Mouse (Mus musculus) heart, postnatal 0 days (tissue): ENCODE results near the gene Rab31. TPM values are rescaled to one million over a fixed set of nuclear protein-coding genes. Genes with fewer than 3 reads are reported as not detected.

Experiments used
- ATAC-seq: fragments of 200-750 bp; cut with Nextera tagmentation; 2 replicates; pipeline ENCODE4 v1.8.0; 2017; ENCODE audit warnings: low read depth, moderate number of reproducible peaks, moderate library complexity; ENCODE audit not compliant: insufficient read depth
- DNase-seq: peaks from one replicate; pipeline ENCODE4 v3.0.0-alpha.2; 2016; ENCODE audit warnings: low spot score
- H3K27ac ChIP-seq: fragments of 300-500 bp; sonication (generic); 2 replicates; pipeline ENCODE4 v1.5.1; 2014; ENCODE audit warnings: low read depth, mild to moderate bottlenecking
- H3K27me3 ChIP-seq: fragments of 300-500 bp; sonication (generic); 2 replicates; pipeline ENCODE4 v1.6.1; 2014; ENCODE audit warnings: low read length, mixed read lengths; ENCODE audit not compliant: control insufficient read depth, insufficient read depth
- H3K36me3 ChIP-seq: fragments of 300-500 bp; sonication (generic); replicated peaks from 2 replicates; pipeline ENCODE4 v1.6.1; 2014; ENCODE audit warnings: low read length, mixed read lengths; ENCODE audit not compliant: control insufficient read depth, insufficient read depth
- H3K4me1 ChIP-seq: fragments of 300-500 bp; sonication (generic); 2 replicates; pipeline ENCODE4 v1.6.1; 2014; ENCODE audit warnings: antibody characterized with exemption; ENCODE audit not compliant: control insufficient read depth, insufficient read depth
- H3K4me2 ChIP-seq: fragments of 300-500 bp; sonication (generic); 2 replicates; pipeline ENCODE4 v1.6.1; 2014; ENCODE audit warnings: low read depth, mild to moderate bottlenecking, low read length, moderate library complexity
- H3K4me3 ChIP-seq: fragments of 300-500 bp; sonication (generic); 2 replicates; pipeline ENCODE4 v1.5.1; 2014; ENCODE audit warnings: low read depth, low read length
- H3K9ac ChIP-seq: fragments of 300-500 bp; sonication (generic); replicated peaks from 2 replicates; pipeline ENCODE4 v1.6.1; 2014; ENCODE audit warnings: low read depth, low read length, mixed read lengths
- H3K9me3 ChIP-seq: fragments of 300-500 bp; sonication (generic); replicated peaks from 2 replicates; pipeline ENCODE4 v1.6.1; 2016; ENCODE audit warnings: low read length; ENCODE audit not compliant: control insufficient read depth
- CTCF ChIP-seq: IDR thresholded peaks from 2 replicates; pipeline ENCODE4 v1.5.1; 2016; ENCODE audit warnings: antibody characterized with exemption, control low read depth, low read depth
- EP300 ChIP-seq: IDR thresholded peaks from 2 replicates; pipeline ENCODE4 v1.6.1; 2016; ENCODE audit warnings: antibody characterized with exemption, low read depth
- WGBS: fragments of 180-500 bp; shearing (Covaris S2); extraction: QIAGEN DNeasy Blood & Tissue Kit; methylation state at CpG from one replicate; pipeline ENCODE4 v1.1.7; 2014; 5-methylcytosine and 5-hydroxymethylcytosine counted together
- polyA plus RNA-seq: library from polyadenylated mRNA; unstranded; fragments of >200 nt; fragmentation: Nextera tagmentation; extraction: Ambion mirVana; gene quantifications from 2 replicates; pipeline ENCODE4 v1.2.1, GENCODE M21; 2015
- total RNA-seq: library from RNA; depleted of rRNA; stranded (reverse); fragments of >200 nt; gene quantifications from 2 replicates; pipeline ENCODE4 v1.2.3, GENCODE M21; 2014; ENCODE audit warnings: low replicate concordance

The Rab31 gene
- total and polyA plus RNA-seq, 2 experiments from 2014 or later = 22.5 to 44.1 TPM

GRCm38 (mm10) chr17:65805966-65806365 lies 33.4 kb upstream of the Rab31 start:
- no peak for TF ChIP-seq EP300
- TF ChIP-seq CTCF = no peak
- H3K9me3 ChIP-seq = no peaks in the 10 kb centered on the region
- H3K4me1 ChIP-seq = no peaks in the 10 kb centered on the region
- no peaks in the 10 kb centered on the region for H3K27me3 ChIP-seq
- no peak overlapping the region for H3K4me3 ChIP-seq
- no peak overlapping the region for H3K9ac ChIP-seq
- DNase-seq (no peak), ATAC-seq (no peak)
- no peak overlapping the region for H3K4me2 ChIP-seq
- 66% methylated on average over 4 of the region's 4 CpGs for WGBS
- no peak overlapping the region for H3K27ac ChIP-seq
- peaks cover 25% of the 10 kb centered on the region for H3K36me3 ChIP-seq

GRCm38 (mm10) chr17:65802026-65802425 lies 29.5 kb upstream of the Rab31 start:
- no peak for TF ChIP-seq CTCF
- H3K36me3 ChIP-seq = peaks cover 13% of the 10 kb centered on the region
- no peak overlapping the region for H3K27ac ChIP-seq
- H3K27me3 ChIP-seq = no peaks in the 10 kb centered on the region
- H3K4me2 ChIP-seq = no peak overlapping the region
- H3K4me1 ChIP-seq = peaks cover 7% of the 10 kb centered on the region; the same call in 1 of the 2 replicates
- ATAC-seq (no peak; the same call in 1 of the 2 replicates), DNase-seq (no peak)
- H3K9ac ChIP-seq = no peak overlapping the region
- no peaks in the 10 kb centered on the region for H3K9me3 ChIP-seq
- WGBS = 67% methylated on average over 4 of the region's 4 CpGs
- H3K4me3 ChIP-seq = no peak overlapping the region

GRCm38 (mm10) chr17:65800451-65800850 lies 27.9 kb upstream of the Rab31 start:
- Histone ChIP-seq H3K27ac (no peak overlapping the region), H3K27me3 (no peaks in the 10 kb centered on the region), H3K9me3 (no peaks in the 10 kb centered on the region), H3K36me3 (peaks cover 16% of the 10 kb centered on the region; the same call in 1 of the 2 replicates), H3K9ac (no peak overlapping the region), H3K4me2 (no peak overlapping the region), H3K4me3 (no peak overlapping the region), H3K4me1 (peaks cover 7% of the 10 kb centered on the region; the same call in 1 of the 2 replicates)
- WGBS = 89% methylated on average over 6 of the region's 6 CpGs
- DNase-seq = no peak
- no peak for ATAC-seq
- no peak for TF ChIP-seq EP300
- TF ChIP-seq CTCF = no peak

GRCm38 (mm10) chr17:65799353-65799752 lies 26.8 kb upstream of the Rab31 start:
- no peak overlapping the region for H3K4me3 ChIP-seq
- H3K4me2 ChIP-seq = no peak overlapping the region
- no peaks in the 10 kb centered on the region for H3K27me3 ChIP-seq
- ATAC-seq = no peak
- H3K27ac ChIP-seq = no peak overlapping the region
- 20% methylated on average over 1 of the region's 1 CpGs for WGBS
- no peak overlapping the region for H3K9ac ChIP-seq
- no peak for DNase-seq
- peaks cover 22% of the 10 kb centered on the region; the same call in 1 of the 2 replicates for H3K36me3 ChIP-seq
- H3K4me1 ChIP-seq = peaks cover 7% of the 10 kb centered on the region; the same call in 1 of the 2 replicates
- TF ChIP-seq EP300 (no peak), CTCF (no peak)
- H3K9me3 ChIP-seq = no peaks in the 10 kb centered on the region

- ATAC-seq = no peak
- Histone ChIP-seq H3K4me2 (no peak overlapping the region), H3K4me3 (no peak overlapping the region), H3K4me1 (peaks cover 7% of the 10 kb centered on the region; the same call in 1 of the 2 replicates), H3K27me3 (no peaks in the 10 kb centered on the region), H3K36me3 (peaks cover 19% of the 10 kb centered on the region; the same call in 1 of the 2 replicates), H3K9me3 (no peaks in the 10 kb centered on the region), H3K9ac (no peak overlapping the region), H3K27ac (no peak overlapping the region)
- TF ChIP-seq EP300 = no peak
- no peak for TF ChIP-seq CTCF
- 32% methylated on average over 4 of the region's 4 CpGs for WGBS
- no peak for DNase-seq
Observed at GRCm38 (mm10) chr17:65798446-65798845, 25.9 kb upstream of the Rab31 start.

- no peaks in the 10 kb centered on the region for H3K27me3 ChIP-seq
- H3K36me3 ChIP-seq = peaks cover 13% of the 10 kb centered on the region; the same call in 1 of the 2 replicates
- H3K9me3 ChIP-seq = no peaks in the 10 kb centered on the region
- ATAC-seq = no peak
- peaks cover 7% of the 10 kb centered on the region; the same call in 1 of the 2 replicates for H3K4me1 ChIP-seq
- no peak overlapping the region for H3K9ac ChIP-seq
- H3K4me2 ChIP-seq = no peak overlapping the region
- H3K4me3 ChIP-seq = no peak overlapping the region
- H3K27ac ChIP-seq = no peak overlapping the region
- 61% methylated on average over 7 of the region's 7 CpGs for WGBS
- TF ChIP-seq EP300 = no peak
- TF ChIP-seq CTCF = no peak
- DNase-seq = no peak
Observed at GRCm38 (mm10) chr17:65796056-65796455, 23.5 kb upstream of the Rab31 start.
